Mouse (Mus musculus) granulocyte monocyte progenitor cell, adult 5-6 weeks (primary cell): Measurements from ENCODE around the gene Gm28053. TPM values are rescaled to one million over a fixed set of nuclear protein-coding genes. Genes with fewer than 3 reads are reported as not detected.
A peak's percentile ranks its signal among the peaks of the same experiment; 100 is the strongest.

Experiments used
- ATAC-seq: replicated peaks from 2 replicates; pipeline ENCODE4 v1.8.0; 2016; ENCODE audit warnings: mild to moderate bottlenecking, moderate TSS enrichment, inconsistent platforms; ENCODE audit not compliant: poor library complexity, severe bottlenecking
- total RNA-seq, 2 experiments: library from RNA; stranded (forward) in 1 of 2; stranded (reverse) in 1 of 2; fragments of 200-712, 200-1000 nt in 1 of 2; fragments of >200 nt in 1 of 2; fragmentation: Nextera tagmentation in 1 of 2; gene quantifications; 2 replicates each; pipeline ENCODE4 v1.2.3; 2014 to 2017

The Gm28053 gene
- total RNA-seq, 2 experiments from 2014 or later: 11.1 TPM; not detected in 1

DNA sequence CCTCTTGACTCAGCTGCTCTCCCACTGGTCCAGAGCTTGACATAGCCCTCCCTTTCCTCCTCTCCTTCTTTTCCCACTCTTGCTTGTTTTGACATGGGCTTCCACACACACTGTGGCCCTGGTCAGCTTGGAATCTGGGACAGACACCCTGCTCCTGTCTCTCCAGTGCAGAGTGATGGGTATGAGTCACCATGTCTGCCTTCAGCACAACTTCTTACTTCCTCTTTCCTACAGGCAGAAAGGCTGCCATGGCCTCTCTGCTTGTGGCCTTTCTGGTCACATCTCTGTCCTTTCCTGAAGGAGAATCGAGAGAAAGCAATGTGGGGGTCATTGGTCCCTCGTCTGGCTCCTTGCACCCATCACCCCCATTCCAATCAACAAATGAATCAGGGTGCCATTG is 31.3 kb upstream of the Gm28053 start:
- ATAC-seq: peak; percentile 96

- ATAC-seq: no peak
These were observed 29.1 kb upstream of the Gm28053 start for GRCm38 (mm10) chr6:48689320-48689719.

DNA sequence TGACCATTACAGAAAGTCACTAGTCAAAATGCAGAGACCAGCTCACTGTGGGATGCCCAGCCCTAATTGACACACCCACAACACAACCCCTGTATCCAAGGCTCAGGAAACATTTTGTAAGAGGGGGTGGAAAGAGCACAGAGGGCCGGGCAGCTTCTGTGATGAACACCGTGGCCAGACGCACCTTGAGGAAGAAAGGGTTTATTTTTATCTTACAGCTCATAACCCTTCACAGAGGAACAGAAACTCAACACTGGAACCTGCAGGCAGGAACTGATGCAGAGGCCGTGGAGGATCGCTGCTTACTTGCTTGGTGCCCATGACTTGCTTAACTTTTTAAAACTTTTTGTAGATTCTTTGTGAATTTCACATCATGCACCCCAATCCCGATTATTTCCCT is 25.4 kb upstream of the Gm28053 start:
- peak; percentile 30 for ATAC-seq

DNA sequence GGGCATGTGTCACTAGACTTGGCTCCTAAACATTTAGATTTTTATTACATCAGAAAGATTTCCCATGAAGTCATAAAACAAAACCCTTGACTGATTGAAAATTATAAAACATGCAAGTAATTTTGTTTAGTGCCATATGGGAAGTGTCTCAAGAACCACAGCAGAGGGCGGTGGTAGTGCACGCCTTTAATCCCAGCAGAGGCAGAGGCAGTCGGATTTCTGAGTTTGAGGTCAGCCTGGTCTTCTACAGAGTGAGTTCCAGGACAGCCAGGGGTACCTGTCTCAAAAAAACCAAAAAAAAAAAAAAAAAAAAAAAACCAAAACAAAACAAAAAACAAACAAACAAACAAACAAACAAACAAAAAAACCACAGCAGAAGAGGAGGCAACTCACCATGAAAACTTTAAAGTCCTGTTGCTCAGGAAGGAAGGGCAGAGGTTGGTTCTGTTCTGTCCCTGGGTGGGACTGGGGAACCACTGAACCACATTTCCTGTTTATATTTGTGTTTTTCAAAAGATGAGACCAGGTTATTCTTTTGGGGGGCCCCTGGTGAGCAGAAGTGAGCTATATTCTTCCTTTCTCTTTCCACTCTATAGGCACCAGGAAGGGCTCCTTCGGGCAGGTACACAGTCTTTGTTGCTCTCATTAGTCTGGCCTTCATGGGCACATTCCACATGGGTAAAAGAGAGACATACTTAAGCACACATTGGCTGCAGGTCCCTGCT is 21.4 kb upstream of the Gm28053 start:
- no peak for ATAC-seq

- no peak for ATAC-seq
These were observed 20.9 kb upstream of the Gm28053 start for GRCm38 (mm10) chr6:48697555-48697930.

DNA sequence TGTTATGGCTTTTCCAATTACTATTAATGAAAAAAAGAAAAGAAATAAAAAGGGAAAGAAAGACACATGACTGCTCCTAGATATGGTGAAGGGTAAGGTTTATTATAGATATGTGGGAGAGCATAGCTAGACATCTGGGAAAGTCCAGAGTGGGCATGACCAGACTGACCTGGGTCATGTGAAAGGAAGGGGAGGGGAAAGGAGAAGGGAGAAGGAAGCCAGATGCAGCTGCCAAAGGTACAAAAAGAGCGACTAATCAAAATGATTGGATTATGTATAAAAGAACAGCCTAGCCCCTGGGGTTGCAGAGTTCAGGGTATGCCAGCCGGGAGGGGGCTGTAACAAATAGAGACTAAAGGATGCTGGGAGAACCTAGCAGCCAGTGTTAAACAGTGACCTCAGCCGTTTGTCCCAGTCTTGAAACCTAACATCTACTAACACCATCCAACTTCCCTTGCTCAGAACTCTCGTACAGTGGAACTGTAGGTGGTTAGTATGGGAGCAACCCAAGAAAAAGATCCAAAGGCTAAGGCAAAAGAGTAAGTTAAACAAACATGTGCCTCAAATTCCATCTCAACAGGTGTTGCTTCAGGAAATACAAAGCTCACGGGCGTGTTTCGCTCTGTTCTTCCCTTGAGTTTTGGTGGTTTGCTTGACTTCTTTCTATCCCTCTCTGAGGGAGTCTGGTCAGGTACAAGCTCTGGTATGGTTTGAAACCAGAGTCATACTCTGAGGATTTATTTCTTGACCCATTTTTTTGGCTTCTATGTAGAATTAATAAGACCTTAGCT is 20.1 kb upstream of the Gm28053 start:
- no peak for ATAC-seq

- ATAC-seq: peak; percentile 82
These were observed 19.5 kb upstream of the Gm28053 start for GRCm38 (mm10) chr6:48698888-48699287.

DNA sequence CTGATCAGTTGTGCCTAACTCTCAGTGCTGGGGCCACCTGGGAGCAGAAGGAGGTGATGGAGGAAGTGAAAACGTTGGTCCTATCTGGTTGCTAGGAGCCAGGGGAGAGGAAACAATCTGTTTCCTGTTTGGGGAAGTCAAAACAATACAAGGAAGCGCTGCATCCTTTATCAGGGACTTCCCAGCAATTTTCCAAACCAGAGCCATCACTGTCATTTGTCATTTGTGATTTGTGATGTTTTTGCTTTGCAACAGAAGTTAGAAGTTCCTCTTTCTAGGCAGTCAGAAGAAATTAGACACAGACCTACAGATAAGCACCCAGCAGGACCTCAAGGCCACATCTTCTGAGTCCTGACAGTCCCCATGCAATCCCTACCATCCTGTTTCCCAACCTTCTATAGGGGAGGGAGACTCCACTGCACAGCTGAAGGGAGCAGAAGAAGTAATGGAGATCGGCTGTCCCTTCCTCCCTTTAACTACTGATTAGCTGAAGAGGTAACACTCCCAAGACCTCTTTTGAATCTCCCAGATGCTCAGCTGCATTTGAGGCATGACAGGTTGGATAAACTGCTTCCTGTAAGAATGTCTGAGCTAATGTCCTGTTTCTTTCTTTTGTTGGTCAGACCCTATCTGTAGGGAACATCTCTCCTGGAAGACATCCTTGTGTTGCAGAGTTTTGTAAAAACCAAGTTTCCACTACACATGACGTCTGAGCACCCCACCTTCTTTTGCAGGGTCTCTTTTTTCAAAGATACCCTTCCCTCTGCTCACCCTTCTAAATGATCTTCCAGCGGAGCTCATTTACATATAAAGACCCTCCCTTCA is 17.9 kb upstream of the Gm28053 start:
- peak; percentile 76 for ATAC-seq

DNA sequence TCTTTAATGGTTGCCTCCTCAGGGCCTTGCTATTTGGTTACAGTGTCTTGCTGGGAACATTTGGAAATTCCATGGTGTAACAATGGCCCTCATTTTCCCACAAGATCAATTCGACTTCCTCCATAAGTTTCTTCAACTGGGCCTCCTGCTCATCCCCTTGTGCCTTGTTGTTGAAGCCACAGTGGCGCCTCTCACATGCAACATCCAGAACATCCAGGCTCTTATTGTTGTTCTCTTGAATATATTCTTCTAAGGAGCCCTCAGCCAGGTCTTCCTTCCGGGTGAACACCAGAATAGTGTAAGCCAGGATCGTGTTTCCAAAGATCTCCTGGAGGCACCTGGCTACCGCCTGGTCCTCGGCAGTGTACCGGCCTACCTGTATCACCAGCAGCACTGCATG is 16.3 kb upstream of the Gm28053 start:
- ATAC-seq: no peak

- no peak for ATAC-seq
These were observed 15.8 kb upstream of the Gm28053 start for GRCm38 (mm10) chr6:48702601-48703000.

GRCm38 (mm10) chr6:48704146-48704545 is 14.3 kb upstream of the Gm28053 start:
- ATAC-seq: no peak

- ATAC-seq: no peak
These were observed 12.3 kb upstream of the Gm28053 start for GRCm38 (mm10) chr6:48706130-48706529.

DNA sequence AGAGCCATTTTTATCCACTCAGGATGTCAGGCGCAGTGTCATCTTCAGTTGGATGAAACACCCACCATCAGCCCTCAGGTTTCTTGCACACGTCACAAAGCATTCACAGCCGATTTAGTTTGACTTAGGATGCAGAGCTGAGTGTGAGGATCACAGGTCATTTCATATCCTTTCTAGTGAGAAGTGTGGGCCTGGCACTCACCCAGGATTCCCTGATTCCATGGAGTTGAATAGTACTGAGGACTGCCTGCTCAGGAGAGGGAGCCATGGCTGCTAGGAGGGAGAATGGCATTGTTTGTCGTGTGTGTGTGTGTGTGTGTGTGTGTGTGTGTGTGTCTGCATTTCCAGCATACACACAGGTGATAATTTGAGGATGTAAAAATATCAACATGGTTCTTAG is 1.9 kb downstream of the Gm28053 start:
- ATAC-seq: no peak

- no peak for ATAC-seq
These were observed 5.1 kb downstream of the Gm28053 start for GRCm38 (mm10) chr6:48723468-48723867.

GRCm38 (mm10) chr6:48725476-48725875 is 7.1 kb downstream of the Gm28053 start:
- ATAC-seq: no peak

DNA sequence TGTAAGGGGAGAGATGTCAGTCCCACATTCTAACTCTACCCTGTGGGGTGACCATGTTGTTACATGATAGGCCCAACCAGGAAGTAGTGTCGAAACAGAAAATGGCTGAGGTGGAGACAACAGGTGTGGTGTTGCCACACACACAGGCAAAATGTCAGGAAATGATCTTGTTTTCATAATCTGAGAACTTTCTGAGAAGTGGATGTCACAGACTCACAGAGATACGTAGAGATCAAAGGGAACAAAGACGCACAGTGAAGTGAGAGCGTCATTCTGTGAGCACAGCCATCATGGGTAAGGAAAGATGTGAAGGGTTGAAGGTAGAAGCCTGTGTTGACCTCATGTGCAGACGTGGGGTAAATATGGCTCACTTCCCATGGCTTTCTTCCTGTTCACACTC is 9.4 kb downstream of the Gm28053 start:
- peak; percentile 40; the same call in 1 of the 2 replicates for ATAC-seq

DNA sequence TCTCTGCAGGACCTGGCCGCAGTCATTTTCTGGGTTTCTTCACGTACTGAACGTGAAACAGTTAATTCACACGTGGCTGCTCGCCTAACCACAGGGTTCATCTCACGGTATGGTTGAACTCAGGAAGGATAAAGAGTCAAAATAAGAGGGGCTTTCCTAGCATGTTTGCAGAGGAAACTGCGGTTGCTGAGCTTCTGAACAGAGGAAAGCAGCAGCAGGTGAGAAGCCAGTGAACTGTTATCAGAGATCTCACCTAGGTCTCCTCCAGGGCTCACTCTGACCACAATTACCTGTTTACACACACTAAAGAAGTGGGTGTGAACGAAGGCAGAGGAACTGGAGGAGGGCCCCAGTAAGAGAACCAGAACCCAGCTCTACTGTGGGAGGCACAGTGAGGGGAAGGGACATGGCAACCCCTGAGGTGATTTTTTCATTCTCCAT is 14.5 kb downstream of the Gm28053 start:
- ATAC-seq: no peak

DNA sequence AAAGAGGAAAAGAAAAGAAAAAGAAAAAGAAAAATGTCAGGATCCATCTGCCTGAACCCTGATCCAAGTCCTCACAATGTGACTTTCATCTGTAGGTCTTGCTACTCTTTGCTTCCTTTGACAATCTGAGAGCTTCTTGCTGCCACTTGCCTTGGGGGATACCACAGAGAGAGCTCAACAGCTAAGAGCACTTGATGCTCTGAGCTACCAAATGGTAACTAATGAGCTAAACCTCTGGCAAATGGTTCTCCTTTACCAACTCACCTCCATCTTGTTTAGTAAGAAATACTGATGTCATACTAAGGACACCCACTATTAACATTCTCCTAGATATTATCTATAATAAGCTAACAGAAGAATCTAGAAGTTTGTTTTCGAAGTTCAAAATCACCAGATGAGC is 15.3 kb downstream of the Gm28053 start:
- no peak for ATAC-seq

GRCm38 (mm10) chr6:48737053-48737452 is 18.6 kb downstream of the Gm28053 start:
- ATAC-seq: peak; percentile 69

DNA sequence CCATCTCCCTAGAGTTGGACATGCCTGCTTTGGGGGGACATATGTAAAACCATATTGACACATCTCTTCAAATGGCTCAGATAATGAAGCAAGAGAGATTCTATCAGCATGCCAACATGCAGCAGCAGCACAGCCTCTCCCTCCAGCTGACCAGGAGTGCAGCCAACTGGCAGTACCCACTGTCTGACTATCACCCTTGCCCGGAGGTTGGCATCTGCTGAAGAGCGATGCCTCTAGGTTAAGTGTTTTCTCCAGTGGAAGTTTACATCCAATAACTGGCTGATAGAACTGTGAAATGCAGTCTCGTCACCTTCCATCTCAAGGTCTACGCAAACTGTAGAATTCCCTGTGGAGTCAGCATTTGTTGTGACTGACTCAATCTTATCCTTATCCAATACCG is 19.3 kb downstream of the Gm28053 start:
- ATAC-seq: no peak
